8 mouse cellular contexts compared by ENCODE assay signal in genomic region chr7:98564607-98565364, GRCm38 (mm10).
DNase-seq lines count a peak whose midpoint lies in the region; ATAC-seq and TF ChIP-seq lines count a peak whose summit lies in the region.

No protein-coding gene starts in this region.

- no peaks in the 10 kb centered on the region for H3K36me3 ChIP-seq in embryonic facial prominence, embryonic 14.5 days (ENCODE audit: control insufficient read depth, insufficient read depth, low read length)
- H3K36me3 ChIP-seq in embryonic facial prominence, embryonic 10.5 days (replicated peaks): no peaks in the 10 kb centered on the region
- H3K36me3 ChIP-seq in limb, embryonic 12.5 days: no peaks in the 10 kb centered on the region
- no peaks in the 10 kb centered on the region for H3K36me3 ChIP-seq in thymus, adult 2 months (ENCODE audit: control insufficient read depth, insufficient read depth, low read length)
- no peaks in the 10 kb centered on the region for H3K36me3 ChIP-seq in midbrain, embryonic 14.5 days (ENCODE audit: control insufficient read depth, insufficient read depth, low read length)

- H3K4me3 ChIP-seq in embryonic facial prominence, embryonic 14.5 days (ENCODE audit: low read depth, low read length): no peak overlapping the region
- H3K4me3 ChIP-seq in embryonic facial prominence, embryonic 10.5 days: no peak overlapping the region
- no peak overlapping the region for H3K4me3 ChIP-seq in limb, embryonic 12.5 days (replicated peaks)
- no peak overlapping the region for H3K4me3 ChIP-seq in thymus, adult 2 months (ENCODE audit: control insufficient read depth, insufficient read depth, low read length)
- H3K4me3 ChIP-seq in midbrain, embryonic 14.5 days (replicated peaks; ENCODE audit: low read depth, low read length): no peak overlapping the region

- no peak for TF ChIP-seq CTCF in thymus, adult 2 months (IDR thresholded peaks at IDR 0.05; ENCODE audit: borderline replicate concordance, control insufficient read depth, extremely low read depth, insufficient read depth, low read length, poor library complexity)

- H3K9ac ChIP-seq in embryonic facial prominence, embryonic 14.5 days (ENCODE audit: low read depth, low read length): no peak overlapping the region
- H3K9ac ChIP-seq in limb, embryonic 12.5 days (replicated peaks): no peak overlapping the region
- no peak overlapping the region for H3K9ac ChIP-seq in midbrain, embryonic 14.5 days (replicated peaks; ENCODE audit: low read length)

- 64% methylated on average over 9 of the region's 9 CpGs for WGBS in embryonic facial prominence, embryonic 14.5 days
- 74% methylated on average over 9 of the region's 9 CpGs for WGBS in embryonic facial prominence, embryonic 10.5 days
- WGBS in limb, embryonic 12.5 days: 65% methylated on average over 9 of the region's 9 CpGs
- 27% methylated on average over 9 of the region's 9 CpGs for WGBS in thymus, adult 2 months
- 83% methylated on average over 9 of the region's 9 CpGs for WGBS in midbrain, embryonic 14.5 days

- no peaks in the 10 kb centered on the region for H3K27me3 ChIP-seq in embryonic facial prominence, embryonic 14.5 days (replicated peaks; ENCODE audit: control insufficient read depth, insufficient read depth, low read length)
- no peaks in the 10 kb centered on the region for H3K27me3 ChIP-seq in embryonic facial prominence, embryonic 10.5 days (replicated peaks; ENCODE audit: low read depth, poor library complexity, severe bottlenecking)
- H3K27me3 ChIP-seq in limb, embryonic 12.5 days: no peaks in the 10 kb centered on the region
- no peaks in the 10 kb centered on the region for H3K27me3 ChIP-seq in thymus, adult 2 months (ENCODE audit: control insufficient read depth, insufficient read depth, low read length)
- H3K27me3 ChIP-seq in midbrain, embryonic 14.5 days (ENCODE audit: control insufficient read depth, insufficient read depth, low read length): no peaks in the 10 kb centered on the region

- intact Hi-C loops in heart, postnatal 10 days (cut with DNase I): no loop called here

- H3K27ac ChIP-seq in embryonic facial prominence, embryonic 14.5 days (replicated peaks; ENCODE audit: low read depth, low read length): no peak overlapping the region
- H3K27ac ChIP-seq in embryonic facial prominence, embryonic 10.5 days (replicated peaks): no peak overlapping the region; the same call in 1 of the 2 replicates
- H3K27ac ChIP-seq in limb, embryonic 12.5 days: no peak overlapping the region
- peak overlapping the region; percentile 68 for H3K27ac ChIP-seq in thymus, adult 2 months (ENCODE audit: control insufficient read depth, insufficient read depth, low read length)
- H3K27ac ChIP-seq in midbrain, embryonic 14.5 days (replicated peaks; ENCODE audit: low read depth, low read length): no peak overlapping the region

- H3K4me2 ChIP-seq in embryonic facial prominence, embryonic 14.5 days (ENCODE audit: low read depth, low read length): no peak overlapping the region
- no peak overlapping the region for H3K4me2 ChIP-seq in limb, embryonic 12.5 days
- no peak overlapping the region for H3K4me2 ChIP-seq in midbrain, embryonic 14.5 days (ENCODE audit: low read length)

- H3K9me3 ChIP-seq in embryonic facial prominence, embryonic 14.5 days (ENCODE audit: control insufficient read depth, low read length): no peaks in the 10 kb centered on the region
- H3K9me3 ChIP-seq in embryonic facial prominence, embryonic 10.5 days: no peaks in the 10 kb centered on the region
- H3K9me3 ChIP-seq in limb, embryonic 12.5 days: no peaks in the 10 kb centered on the region
- H3K9me3 ChIP-seq in midbrain, embryonic 14.5 days (ENCODE audit: control insufficient read depth, low read length): no peaks in the 10 kb centered on the region

- DNase-seq in embryonic facial prominence, embryonic 14.5 days (ENCODE audit: low spot score): peak; percentile 26
- no peak for DNase-seq in embryonic facial prominence, embryonic 10.5 days (ENCODE audit: low spot score)
- DNase-seq in heart, postnatal 10 days: peak; percentile 59 to 63
- DNase-seq in thymus, adult 2 months: peak; percentile 37
- DNase-seq in midbrain, embryonic 14.5 days: no peak
- no peak for DNase-seq in T-cell, adult 2 months (ENCODE audit: low spot score)
- no peak for DNase-seq in layer of hippocampus, adult 9-10 months (ENCODE audit: low spot score)

- no peak for ATAC-seq in embryonic facial prominence, embryonic 14.5 days (ENCODE audit: low read depth)
- ATAC-seq in limb, embryonic 12.5 days (ENCODE audit: insufficient number of reproducible peaks, insufficient read depth, low FRiP score, low TSS enrichment, low read depth): peak; percentile 17; the same call in 1 of the 2 replicates
- no peak for ATAC-seq in midbrain, embryonic 14.5 days (ENCODE audit: low FRiP score, low TSS enrichment)

- TF ChIP-seq POLR2A in thymus, adult 2 months (IDR thresholded peaks at IDR 0.05; ENCODE audit: control insufficient read depth, extremely low read depth, insufficient read depth, low read length, poor library complexity): no peak

- no peaks in the 10 kb centered on the region; the same call in 1 of the 2 replicates for H3K4me1 ChIP-seq in embryonic facial prominence, embryonic 14.5 days (ENCODE audit: control insufficient read depth, insufficient read depth, low read length)
- 0 out of 2 replicates have a peak, but pooled peaks cover 2% of the 10 kb centered on the region for H3K4me1 ChIP-seq in embryonic facial prominence, embryonic 10.5 days
- peaks cover 20% of the 10 kb centered on the region for H3K4me1 ChIP-seq in limb, embryonic 12.5 days (replicated peaks)
- H3K4me1 ChIP-seq in thymus, adult 2 months (replicated peaks; ENCODE audit: control insufficient read depth, insufficient read depth, low read length): peaks cover 47% of the 10 kb centered on the region
- no peaks in the 10 kb centered on the region for H3K4me1 ChIP-seq in midbrain, embryonic 14.5 days (ENCODE audit: control insufficient read depth, insufficient read depth, low read length)

Comparison
In these comparisons a context has a peak if more than half of its experiments do, and no peak if none do; other contexts are left out.
1. DNase-seq: peak in embryonic facial prominence, embryonic 14.5 days (single experiment), heart, postnatal 10 days (2 of 2) and thymus, adult 2 months (single experiment); none in embryonic facial prominence, embryonic 10.5 days (single experiment), midbrain, embryonic 14.5 days (single experiment), T-cell, adult 2 months (single experiment) and layer of hippocampus, adult 9-10 months (single experiment).